Mouse (Mus musculus) testis, adult 2 months (tissue): ENCODE data around the gene Cntrob.

Source experiments
- CTCF ChIP-seq: fragments of 200-500 bp; IDR thresholded peaks from 2 replicates; pipeline ENCODE4 v1.5.1; 2012; ENCODE audit warnings: low read depth, mild to moderate bottlenecking, inconsistent platforms, low read length, moderate library complexity; ENCODE audit not compliant: control insufficient read depth, insufficient read depth, insufficient replicate concordance
- POLR2A ChIP-seq: fragments of 200-500 bp; IDR thresholded peaks from 2 replicates; pipeline ENCODE4 v1.6.1; 2012; ENCODE audit warnings: low read depth, mild to moderate bottlenecking, inconsistent platforms, low read length, moderate library complexity; ENCODE audit not compliant: control insufficient read depth

DNA sequence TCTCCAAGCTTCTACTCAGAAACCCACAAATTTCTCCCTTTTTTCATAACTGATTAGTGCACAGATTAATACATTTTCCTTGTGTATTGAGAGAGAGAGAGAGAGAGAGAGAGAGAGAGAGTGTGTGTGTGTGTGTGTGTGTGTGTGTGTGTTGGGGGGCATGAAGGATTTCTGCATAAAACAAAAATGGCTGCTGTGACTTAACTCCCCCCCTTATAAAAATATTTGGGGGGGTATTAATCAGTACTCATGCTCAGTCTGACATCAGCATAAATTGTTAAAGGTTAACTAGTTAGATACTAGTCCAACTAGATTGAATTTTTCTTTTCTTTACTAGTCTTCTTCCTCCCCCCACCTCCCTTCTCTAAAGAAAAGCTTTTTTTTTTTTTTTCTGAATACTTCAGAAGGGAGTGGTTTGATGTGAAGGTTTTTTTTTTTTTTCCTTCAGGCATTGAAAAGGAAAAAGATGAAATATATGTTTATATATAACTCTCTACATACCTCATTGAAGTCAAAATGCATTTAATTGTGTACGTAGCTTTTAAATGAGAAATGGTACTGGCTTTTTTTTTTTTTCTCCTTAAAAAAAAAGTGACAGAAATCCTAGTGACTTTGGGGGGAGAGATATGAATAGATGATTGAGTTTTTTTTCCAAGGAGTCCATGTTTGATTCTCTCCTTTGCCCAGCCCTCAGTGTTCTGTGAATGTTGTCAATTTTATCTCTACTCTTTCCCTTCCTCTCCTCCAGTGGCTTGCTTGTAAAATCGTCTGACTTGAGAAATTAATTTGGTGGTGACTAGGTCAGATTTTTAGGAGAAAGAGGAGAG lies 46.6 kb upstream of the Cntrob start:
- TF ChIP-seq POLR2A: no peak
- no peak for TF ChIP-seq CTCF
